ENCODE assay signal across 13 mouse cellular contexts in genomic region chr8:94107871-94108270, GRCm38 (mm10). TPM values are rescaled to one million over a fixed set of nuclear protein-coding genes. Genes with fewer than 3 reads are reported as not detected.
DNase-seq lines count a peak whose midpoint lies in the region; ATAC-seq and TF ChIP-seq lines count a peak whose summit lies in the region.
"Had no signal": no experiment of that assay in that cellular context is flagged by ENCODE, and none has a peak within 500 bp of the region (broad histone marks: within the 10 kb centered on the region; RNA-seq: fewer than 3 reads in every experiment).

No protein-coding gene starts in this region.

- no peak overlapping the region for H3ac ChIP-seq in C2C12 (ENCODE audit: control insufficient read depth, insufficient read length, low read depth)

- no peaks in the 10 kb centered on the region for H3K79me2 ChIP-seq in heart, adult 2 months (replicated peaks; ENCODE audit: control insufficient read depth, insufficient read depth, low read length)
- H3K79me2 ChIP-seq in C2C12 (ENCODE audit: control insufficient read depth, insufficient read depth): no peaks in the 10 kb centered on the region

- no peaks in the 10 kb centered on the region for H3K79me3 ChIP-seq in C2C12 (ENCODE audit: low read depth)

- intact Hi-C loops in heart, adult 2 months (cut with DNase I): no loop called here

- ATAC-seq in megakaryocyte progenitor cell, adult 5-6 weeks (replicated peaks; ENCODE audit: poor library complexity): no peak
- ATAC-seq: forebrain, embryonic 13.5 days had no signal

- H3K4me3 ChIP-seq in heart, adult 2 months: no peak overlapping the region
- H3K4me3 ChIP-seq in heart, embryonic 10.5 days: no peak overlapping the region
- H3K4me3 ChIP-seq in C2C12 (ENCODE audit: insufficient read depth, poor library complexity, severe bottlenecking): no peak overlapping the region
- H3K4me3 ChIP-seq: forebrain, embryonic 13.5 days; hindbrain, embryonic 15.5 days; left cerebral cortex, adult 2 months; stomach, embryonic 15.5 days had no signal

- WGBS in heart, adult 2 months: 48% methylated on average over 3 of the region's 3 CpGs
- 61% methylated on average over 3 of the region's 3 CpGs for WGBS in heart, embryonic 10.5 days

- H3K27me3 ChIP-seq in heart, adult 2 months (ENCODE audit: control insufficient read depth, insufficient read depth, low read length): no peaks in the 10 kb centered on the region
- no peaks in the 10 kb centered on the region for H3K27me3 ChIP-seq in heart, embryonic 10.5 days (ENCODE audit: insufficient read depth, poor library complexity, severe bottlenecking)
- no peaks in the 10 kb centered on the region for H3K27me3 ChIP-seq in C2C12 (ENCODE audit: control insufficient read depth, insufficient read depth, insufficient read length)
- H3K27me3 ChIP-seq: forebrain, embryonic 13.5 days; hindbrain, embryonic 15.5 days; stomach, embryonic 15.5 days had no signal

- TF ChIP-seq POLR2A in heart, adult 2 months (IDR thresholded peaks at IDR 0.05; ENCODE audit: insufficient read depth, low read depth, low read length): no peak

- no peak overlapping the region for H3K9ac ChIP-seq in heart, adult 2 months (ENCODE audit: low read depth, low read length)
- H3K9ac ChIP-seq: forebrain, embryonic 13.5 days; hindbrain, embryonic 15.5 days; stomach, embryonic 15.5 days had no signal

- H3K4me1 ChIP-seq in heart, adult 2 months (ENCODE audit: control insufficient read depth, insufficient read depth, low read length): no peaks in the 10 kb centered on the region; the same call in 1 of the 2 replicates
- peaks cover 7% of the 10 kb centered on the region; the same call in 1 of the 2 replicates for H3K4me1 ChIP-seq in heart, embryonic 10.5 days
- H3K4me1 ChIP-seq: hindbrain, embryonic 15.5 days; stomach, embryonic 15.5 days had no signal

- H3K9me3 ChIP-seq in heart, embryonic 10.5 days: no peaks in the 10 kb centered on the region
- H3K9me3 ChIP-seq: forebrain, embryonic 13.5 days; hindbrain, embryonic 15.5 days; stomach, embryonic 15.5 days had no signal

- no peaks in the 10 kb centered on the region for H3K36me3 ChIP-seq in heart, adult 2 months (ENCODE audit: control insufficient read depth, insufficient read depth, low read length)
- no peaks in the 10 kb centered on the region for H3K36me3 ChIP-seq in heart, embryonic 10.5 days
- H3K36me3 ChIP-seq in C2C12 (ENCODE audit: control insufficient read depth, insufficient read depth): no peaks in the 10 kb centered on the region
- H3K36me3 ChIP-seq: hindbrain, embryonic 15.5 days; stomach, embryonic 15.5 days had no signal

- TF ChIP-seq EP300 in heart, adult 2 months (IDR thresholded peaks at IDR 0.05; ENCODE audit: insufficient read depth, low read depth, low read length): no peak

- TF ChIP-seq CTCF in heart, adult 2 months (IDR thresholded peaks at IDR 0.05): no peak
- no peak for TF ChIP-seq CTCF in C2C12 (IDR thresholded peaks at IDR 0.05; ENCODE audit: control insufficient read depth, insufficient read depth, insufficient read length)

- no peak overlapping the region for H3K27ac ChIP-seq in heart, adult 2 months
- no peak overlapping the region for H3K27ac ChIP-seq in heart, embryonic 10.5 days
- H3K27ac ChIP-seq: forebrain, embryonic 13.5 days; hindbrain, embryonic 15.5 days; left cerebral cortex, adult 2 months; stomach, embryonic 15.5 days had no signal

- peak; percentile 33 for DNase-seq in heart, adult 2 months
- DNase-seq in heart, embryonic 10.5 days (ENCODE audit: low spot score): no peak
- peak; percentile 27 for DNase-seq in brain, adult 2 months (ENCODE audit: low read depth, low spot score)
- DNase-seq in heart, postnatal 4 days: peak; percentile 46
- no peak for DNase-seq in right cerebral cortex, postnatal 4 days
- no peak for DNase-seq in retina, embryonic 14.5 days (ENCODE audit: low spot score)

TF ChIP-seq in C2C12, 6 proteins besides CTCF, POLR2A, EP300 and RAD21:
- TF ChIP-seq CEBPB (IDR thresholded peaks at IDR 0.05; ENCODE audit: low read depth): no peak
- no peak for TF ChIP-seq FOSL1 (IDR thresholded peaks at IDR 0.05; ENCODE audit: insufficient read depth, low read length, poor library complexity, severe bottlenecking)
- TF ChIP-seq MAX (IDR thresholded peaks at IDR 0.05): peak; percentile 39
- no peak for TF ChIP-seq MYOD1 (IDR thresholded peaks at IDR 0.05; ENCODE audit: control insufficient read depth, insufficient read length, low read depth)

RNA-seq across cellular contexts. Expression of gene Bbs2, which starts 9.1 kb away (rescaled TPM):
- total RNA-seq in heart, adult 2 months (2021): 1 to 10 TPM; 6.1 to 8.5 TPM
- 14.1 and 22.9 TPM in 2 replicates for polyA plus RNA-seq in heart, adult 2 months (2012; rRNA removed)
- 6.7 and 7.8 TPM in 2 replicates for polyA plus RNA-seq in heart, embryonic 10.5 days (2016; fragmentation: Nextera tagmentation; extraction: Ambion mirVana)
- 5.9 TPM for polyA plus RNA-seq in C2C12 (2012; fragmentation: generic; extraction: Trizol)
- total RNA-seq in heart, postnatal 4 days (2021): 1 to 10 TPM; 6.7 to 7.1 TPM
- total RNA-seq in megakaryocyte progenitor cell, adult 5-6 weeks (2015): 7.0 and 11.9 TPM in 2 replicates
- 4.1 and 4.4 TPM in 2 replicates for total RNA-seq in megakaryocyte progenitor cell, adult 5-6 weeks (2017)

RNA-seq across cellular contexts. Expression of gene Mt4, which starts 29.1 kb away (rescaled TPM):
- total RNA-seq in heart, adult 2 months (2021): not detected
- not detected in 2 replicates for polyA plus RNA-seq in heart, adult 2 months (2012; rRNA removed)
- polyA plus RNA-seq in heart, embryonic 10.5 days (2016; fragmentation: Nextera tagmentation; extraction: Ambion mirVana): not detected in 2 replicates
- polyA plus RNA-seq in C2C12 (2012; fragmentation: generic; extraction: Trizol): 0.26 TPM
- total RNA-seq in heart, postnatal 4 days (2021): not detected
- not detected in 2 replicates for total RNA-seq in megakaryocyte progenitor cell, adult 5-6 weeks (2015)
- total RNA-seq in megakaryocyte progenitor cell, adult 5-6 weeks (2017): not detected in 2 replicates
- total RNA-seq: adrenal gland, adult 18-20 months; left cerebral cortex, adult 2 months had no signal
- polyA plus RNA-seq: forebrain, embryonic 13.5 days; hindbrain, embryonic 15.5 days had no signal

RNA-seq across cellular contexts. Expression of gene Mt3, which starts 44.5 kb away (rescaled TPM):
- 1 to 10 TPM; 2.9 to 3.8 TPM for total RNA-seq in heart, adult 2 months (2021)
- 3.5 and 6.1 TPM in 2 replicates for polyA plus RNA-seq in heart, adult 2 months (2012; rRNA removed)
- polyA plus RNA-seq in heart, embryonic 10.5 days (2016; fragmentation: Nextera tagmentation; extraction: Ambion mirVana): 10.6 and 15.7 TPM in 2 replicates
- polyA plus RNA-seq in C2C12 (2012; fragmentation: generic; extraction: Trizol): not detected
- 10 to 100 TPM; 26.7 to 28.1 TPM for total RNA-seq in heart, postnatal 4 days (2021)
- total RNA-seq in megakaryocyte progenitor cell, adult 5-6 weeks (2015): not detected in 2 replicates
- not detected in 2 replicates for total RNA-seq in megakaryocyte progenitor cell, adult 5-6 weeks (2017)

Comparison
In these comparisons a context has a peak if more than half of its experiments do, and no peak if none do; other contexts are left out.
1. DNase-seq: peak in heart, adult 2 months (2 of 2), brain, adult 2 months (single experiment) and heart, postnatal 4 days (single experiment); none in heart, embryonic 10.5 days (single experiment), right cerebral cortex, postnatal 4 days (single experiment) and retina, embryonic 14.5 days (single experiment).
2. RNA of gene Mt3, which starts 44.5 kb away (total RNA-seq): 26.7 to 28.1 TPM in heart, postnatal 4 days; 2.9 to 3.8 TPM in heart, adult 2 months and not detected in megakaryocyte progenitor cell, adult 5-6 weeks; every median in the first group is over 4 times any median in the second.